In genomic region chr1:121371449-121371848, GRCm38 (mm10) we compare ENCODE assay signal across 21 mouse cellular contexts.
"Had no signal": no experiment of that assay in that cellular context is flagged by ENCODE, and none has a peak within 500 bp of the region (broad histone marks: within the 10 kb centered on the region; RNA-seq: fewer than 3 reads in every experiment).

No protein-coding gene starts in this region.

- ATAC-seq: liver, embryonic 12.5 days had no signal

- H3K4me3 ChIP-seq: layer of hippocampus, adult 2 months; limb, embryonic 10.5 days; limb, embryonic 13.5 days; liver, embryonic 12.5 days; liver, embryonic 15.5 days; lung, embryonic 15.5 days; megakaryocyte, embryonic 14.5 days; stomach, embryonic 15.5 days had no signal

- H3K27me3 ChIP-seq: liver, embryonic 12.5 days; liver, embryonic 15.5 days; lung, embryonic 15.5 days; megakaryocyte, embryonic 14.5 days; stomach, embryonic 15.5 days had no signal

- H3K9me3 ChIP-seq: limb, embryonic 10.5 days; limb, embryonic 13.5 days; liver, embryonic 12.5 days; liver, embryonic 15.5 days; lung, embryonic 15.5 days; megakaryocyte, embryonic 14.5 days; stomach, embryonic 15.5 days had no signal

- DNase-seq: kidney, postnatal 25 days; layer of hippocampus, adult 9-11 months; liver; lung, adult 18-20 months; lung, postnatal 10 days; lung, postnatal 36 days; midbrain, embryonic 14.5 days; retina, postnatal 1 day; right cerebral cortex, postnatal 25 days; spleen, adult 18-20 months; thymus, postnatal 25 days had no signal

- H3K4me2 ChIP-seq: limb, embryonic 13.5 days; liver, embryonic 12.5 days; liver, embryonic 15.5 days; lung, embryonic 15.5 days; midbrain, embryonic 11.5 days; stomach, embryonic 15.5 days had no signal

- H3K4me1 ChIP-seq: limb, embryonic 10.5 days; limb, embryonic 13.5 days; liver, embryonic 12.5 days; liver, embryonic 15.5 days; lung, embryonic 15.5 days; megakaryocyte, embryonic 14.5 days; stomach, embryonic 15.5 days had no signal

- H3K27ac ChIP-seq: kidney, postnatal 0 days; layer of hippocampus, adult 2 months; limb, embryonic 10.5 days; limb, embryonic 13.5 days; liver, embryonic 12.5 days; liver, embryonic 15.5 days; lung, embryonic 15.5 days; stomach, embryonic 15.5 days had no signal

- H3K9ac ChIP-seq: limb, embryonic 13.5 days; liver, embryonic 12.5 days; liver, embryonic 15.5 days; lung, embryonic 15.5 days; stomach, embryonic 15.5 days had no signal

- H3K36me3 ChIP-seq: limb, embryonic 10.5 days; limb, embryonic 13.5 days; liver, embryonic 12.5 days; liver, embryonic 15.5 days; lung, embryonic 15.5 days; stomach, embryonic 15.5 days had no signal
